Mouse (Mus musculus) brain, embryonic 14.5 days (tissue): ENCODE results near the gene Gm2431.

ENCODE experiments used
- CTCF ChIP-seq: fragments of 200-500 bp; IDR thresholded peaks from 2 replicates; pipeline ENCODE4 v1.5.1; 2012; ENCODE audit warnings: inconsistent platforms, mild to moderate bottlenecking, moderate library complexity, borderline replicate concordance; ENCODE audit not compliant: insufficient read depth, insufficient read length; ENCODE audit errors: extremely low read depth
- POLR2A ChIP-seq: fragments of 200-500 bp; IDR thresholded peaks from 2 replicates; pipeline ENCODE4 v1.6.1; 2012; ENCODE audit warnings: mild to moderate bottlenecking, inconsistent platforms, borderline replicate concordance; ENCODE audit not compliant: poor library complexity, insufficient read depth, insufficient read length, severe bottlenecking; ENCODE audit errors: extremely low read depth

DNA sequence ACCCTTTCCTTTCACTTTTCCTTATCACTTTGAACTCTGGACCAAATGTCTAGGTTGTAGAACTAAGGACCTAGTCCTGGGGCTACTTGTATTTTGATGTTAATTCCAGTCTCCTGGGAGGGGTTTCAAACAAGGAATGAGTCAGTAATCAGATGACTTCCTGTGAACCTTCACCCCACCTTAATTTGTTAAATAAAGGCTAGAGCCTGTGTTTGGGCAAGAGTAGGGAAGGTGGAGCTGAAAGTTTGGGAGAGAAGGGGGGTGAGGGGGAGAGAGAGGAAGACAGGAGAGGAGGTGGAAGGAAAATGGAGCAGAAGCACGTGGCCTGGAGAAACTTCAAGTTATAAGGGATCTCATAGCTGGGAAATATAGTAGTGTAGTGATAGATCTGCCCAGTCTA lies 26.6 kb downstream of the Gm2431 start:
- TF ChIP-seq CTCF (no peak), POLR2A (no peak)
